Mouse (Mus musculus) c-Kit-positive CD71-positive TER-119-positive erythroid progenitor cells, embryonic 14.5 days (primary cell): ENCODE results near the gene Klhl2.
A peak's percentile ranks its signal among the peaks of the same experiment; 100 is the strongest.

Source experiments
- DNase-seq: peaks from one replicate; pipeline ENCODE4 v3.0.0-alpha.2; 2013; ENCODE audit warnings: low spot score

The Klhl2 gene

GRCm38 (mm10) chr8:64768645-64769044 is 81.2 kb downstream of the Klhl2 start:
- no peak for DNase-seq

GRCm38 (mm10) chr8:64767047-64767446 is 82.8 kb downstream of the Klhl2 start:
- DNase-seq = no peak

- no peak for DNase-seq
These were observed 85.7 kb downstream of the Klhl2 start for GRCm38 (mm10) chr8:64764075-64764474.

GRCm38 (mm10) chr8:64762751-64763150 is 87.1 kb downstream of the Klhl2 start:
- no peak for DNase-seq

GRCm38 (mm10) chr8:64761430-64761829 is 88.4 kb downstream of the Klhl2 start:
- DNase-seq = no peak

GRCm38 (mm10) chr8:64757956-64758355 is 91.9 kb downstream of the Klhl2 start:
- no peak for DNase-seq

GRCm38 (mm10) chr8:64746215-64747058 is 103.4 kb downstream of the Klhl2 start:
- DNase-seq = no peak

- DNase-seq = peak; percentile 29
These were observed 109.1 kb downstream of the Klhl2 start for GRCm38 (mm10) chr8:64740547-64741211.

- no peak for DNase-seq
These were observed 110.9 kb downstream of the Klhl2 start for GRCm38 (mm10) chr8:64738916-64739315.

- DNase-seq = no peak
These were observed 113.0 kb downstream of the Klhl2 start for GRCm38 (mm10) chr8:64736767-64737323.

- DNase-seq = no peak
These were observed 114.7 kb downstream of the Klhl2 start for GRCm38 (mm10) chr8:64735161-64735560.

GRCm38 (mm10) chr8:64733271-64733943 is 116.4 kb downstream of the Klhl2 start, which contains the start of gene Msmo1:
Msmo1 (minus strand) TSS chr8:64733792.
- peak; percentile 97 for DNase-seq

- DNase-seq = no peak
These were observed 117.2 kb downstream of the Klhl2 start for GRCm38 (mm10) chr8:64732596-64732995.

- no peak for DNase-seq
These were observed 121.7 kb downstream of the Klhl2 start for GRCm38 (mm10) chr8:64728156-64728555.

- DNase-seq = no peak
These were observed 123.6 kb downstream of the Klhl2 start for GRCm38 (mm10) chr8:64726190-64726695.

GRCm38 (mm10) chr8:64723206-64723605 is 126.6 kb downstream of the Klhl2 start:
- no peak for DNase-seq

GRCm38 (mm10) chr8:64717868-64718267 is 131.9 kb downstream of the Klhl2 start:
- no peak for DNase-seq

GRCm38 (mm10) chr8:64712499-64712898 is 137.3 kb downstream of the Klhl2 start:
- no peak for DNase-seq

- DNase-seq = no peak
These were observed 138.3 kb downstream of the Klhl2 start for GRCm38 (mm10) chr8:64711544-64711943.

- DNase-seq = no peak
These were observed 142.3 kb downstream of the Klhl2 start for GRCm38 (mm10) chr8:64707481-64707880.

- no peak for DNase-seq
These were observed 146.6 kb downstream of the Klhl2 start for GRCm38 (mm10) chr8:64703191-64703590.

- peak; percentile 1 for DNase-seq
These were observed 157.1 kb downstream of the Klhl2 start, which contains the start of gene Cpe for GRCm38 (mm10) chr8:64692651-64693201. Cpe (minus strand) TSS chr8:64693054.
